8 mouse cellular contexts compared by ENCODE assay signal in genomic region chr2:152848466-152848865, GRCm38 (mm10). TPM values are rescaled to one million over a fixed set of nuclear protein-coding genes. Genes with fewer than 3 reads are reported as not detected.
DNase-seq lines count a peak whose midpoint lies in the region; ATAC-seq and TF ChIP-seq lines count a peak whose summit lies in the region.

No protein-coding gene starts in this region.

- no peak for ATAC-seq in lung, postnatal 0 days
- ATAC-seq in embryonic facial prominence, embryonic 15.5 days (ENCODE audit: insufficient number of reproducible peaks, low FRiP score, low TSS enrichment, low read depth): no peak
- ATAC-seq in frontal cortex, adult (ENCODE audit: low TSS enrichment): no peak
- no peak for ATAC-seq in monocyte, adult 5-6 weeks (replicated peaks; ENCODE audit: insufficient number of reproducible peaks, low FRiP score, low TSS enrichment, poor library complexity, severe bottlenecking)

- DNase-seq in lung, postnatal 0 days (ENCODE audit: low spot score): no peak
- DNase-seq in lung, postnatal 10 days: no peak
- DNase-seq in limb, embryonic 10.5 days (ENCODE audit: low spot score): no peak
- DNase-seq in kidney, adult 2 months: no peak

- TF ChIP-seq POLR2A in small intestine, adult 2 months (IDR thresholded peaks at IDR 0.05; ENCODE audit: low read depth, low read length): no peak
- TF ChIP-seq POLR2A in kidney, adult 2 months (IDR thresholded peaks at IDR 0.05; ENCODE audit: low read depth, low read length): no peak

- H3K4me1 ChIP-seq in lung, postnatal 0 days (ENCODE audit: insufficient read depth, low read depth, low read length): no peaks in the 10 kb centered on the region
- peaks cover 21% of the 10 kb centered on the region for H3K4me1 ChIP-seq in embryonic facial prominence, embryonic 15.5 days
- peaks cover 18% of the 10 kb centered on the region for H3K4me1 ChIP-seq in limb, embryonic 10.5 days
- H3K4me1 ChIP-seq in small intestine, adult 2 months (ENCODE audit: control insufficient read depth, insufficient read depth, insufficient read length, low read length): no peaks in the 10 kb centered on the region
- no peaks in the 10 kb centered on the region for H3K4me1 ChIP-seq in kidney, adult 2 months (ENCODE audit: control insufficient read depth, insufficient read depth, low read length)

- 6% methylated on average over 2 of the region's 2 CpGs for WGBS in lung, postnatal 0 days
- WGBS in embryonic facial prominence, embryonic 15.5 days: 0% methylated on average over 2 of the region's 2 CpGs
- 9% methylated on average over 2 of the region's 2 CpGs for WGBS in limb, embryonic 10.5 days
- 2% methylated on average over 2 of the region's 2 CpGs for WGBS in small intestine, adult 2 months
- WGBS in kidney, adult 2 months: 15% methylated on average over 2 of the region's 2 CpGs

- H3K27me3 ChIP-seq in lung, postnatal 0 days (replicated peaks; ENCODE audit: insufficient read depth, low read length): no peaks in the 10 kb centered on the region
- no peaks in the 10 kb centered on the region for H3K27me3 ChIP-seq in embryonic facial prominence, embryonic 15.5 days
- no peaks in the 10 kb centered on the region for H3K27me3 ChIP-seq in limb, embryonic 10.5 days (ENCODE audit: low read depth, poor library complexity, severe bottlenecking)
- H3K27me3 ChIP-seq in small intestine, adult 2 months (ENCODE audit: control insufficient read depth, insufficient read depth, low read length): no peaks in the 10 kb centered on the region
- H3K27me3 ChIP-seq in kidney, adult 2 months (replicated peaks; ENCODE audit: control insufficient read depth, insufficient read depth, low read length): no peaks in the 10 kb centered on the region

- H3K36me3 ChIP-seq in lung, postnatal 0 days (ENCODE audit: insufficient read depth, low read length): no peaks in the 10 kb centered on the region
- peaks cover 13% of the 10 kb centered on the region; the same call in 1 of the 2 replicates for H3K36me3 ChIP-seq in embryonic facial prominence, embryonic 15.5 days
- peaks cover 46% of the 10 kb centered on the region for H3K36me3 ChIP-seq in limb, embryonic 10.5 days
- H3K36me3 ChIP-seq in small intestine, adult 2 months (ENCODE audit: control insufficient read depth, insufficient read depth, low read length): no peaks in the 10 kb centered on the region
- no peaks in the 10 kb centered on the region for H3K36me3 ChIP-seq in kidney, adult 2 months (ENCODE audit: control insufficient read depth, insufficient read depth, low read length)

- peak overlapping the region; percentile 84 for H3K4me2 ChIP-seq in lung, postnatal 0 days (replicated peaks; ENCODE audit: low read depth, low read length)
- peak overlapping the region; percentile 76 for H3K4me2 ChIP-seq in embryonic facial prominence, embryonic 15.5 days (replicated peaks)

- H3K9ac ChIP-seq in lung, postnatal 0 days (replicated peaks; ENCODE audit: low read depth): no peak overlapping the region; the same call in 1 of the 2 replicates
- peak overlapping the region; percentile 12; the same call in 1 of the 2 replicates for H3K9ac ChIP-seq in embryonic facial prominence, embryonic 15.5 days

- peak overlapping the region; percentile 80 for H3K4me3 ChIP-seq in lung, postnatal 0 days (ENCODE audit: low read depth, low read length)
- peak overlapping the region; percentile 72 for H3K4me3 ChIP-seq in embryonic facial prominence, embryonic 15.5 days (replicated peaks)
- H3K4me3 ChIP-seq in limb, embryonic 10.5 days: peak overlapping the region; percentile 97
- H3K4me3 ChIP-seq in small intestine, adult 2 months (ENCODE audit: low read depth, low read length): peak overlapping the region; percentile 82; the same call in 1 of the 2 replicates
- no peak overlapping the region for H3K4me3 ChIP-seq in kidney, adult 2 months (ENCODE audit: insufficient read depth, low read depth, low read length)

- no peaks in the 10 kb centered on the region for H3K9me3 ChIP-seq in lung, postnatal 0 days (ENCODE audit: low read length)
- no peaks in the 10 kb centered on the region for H3K9me3 ChIP-seq in embryonic facial prominence, embryonic 15.5 days (replicated peaks)
- H3K9me3 ChIP-seq in limb, embryonic 10.5 days (replicated peaks): no peaks in the 10 kb centered on the region

- TF ChIP-seq EP300 in lung, postnatal 0 days (IDR thresholded peaks at IDR 0.05): no peak

- no peak for TF ChIP-seq CTCF in lung, postnatal 0 days (IDR thresholded peaks at IDR 0.05)
- no peak for TF ChIP-seq CTCF in small intestine, adult 2 months (IDR thresholded peaks at IDR 0.05; ENCODE audit: extremely low read depth, insufficient read length, insufficient replicate concordance, low read depth, low read length)
- TF ChIP-seq CTCF in kidney, adult 2 months (conservative IDR thresholded peaks at IDR 0.05; ENCODE audit: insufficient read depth, insufficient read length, low read depth, low read length): no peak

- H3K27ac ChIP-seq in lung, postnatal 0 days (ENCODE audit: low read length): no peak overlapping the region
- no peak overlapping the region for H3K27ac ChIP-seq in embryonic facial prominence, embryonic 15.5 days (replicated peaks)
- H3K27ac ChIP-seq in limb, embryonic 10.5 days: peak overlapping the region; percentile 96
- H3K27ac ChIP-seq in small intestine, adult 2 months (ENCODE audit: insufficient read depth, low read depth, low read length): no peak overlapping the region
- no peak overlapping the region for H3K27ac ChIP-seq in kidney, adult 2 months (ENCODE audit: insufficient read depth, low read depth, low read length)

RNA-seq across cellular contexts. Expression of gene Tpx2, which starts 0.7 kb away (rescaled TPM):
- 3.1 and 5.7 TPM in 2 replicates for polyA plus RNA-seq in lung, postnatal 0 days (2015; fragmentation: Nextera tagmentation; extraction: Ambion mirVana)
- polyA plus RNA-seq in embryonic facial prominence, embryonic 15.5 days (2015; fragmentation: Nextera tagmentation; extraction: Ambion mirVana): 60.1 and 60.6 TPM in 2 replicates
- 141 and 147 TPM in 2 replicates for polyA plus RNA-seq in limb, embryonic 10.5 days (2016; fragmentation: Nextera tagmentation; extraction: Ambion mirVana)
- polyA plus RNA-seq in small intestine, adult 2 months (2012; rRNA removed): 0.52 and 1.3 TPM in 2 replicates
- 0.22 and 0.39 TPM in 2 replicates for polyA plus RNA-seq in kidney, adult 2 months (2012; rRNA removed)
- total RNA-seq in monocyte, adult 5-6 weeks (2017): 1.1 to 2.7 TPM (median 1.6 TPM) in 3 replicates

RNA-seq across cellular contexts. Expression of gene Bcl2l1, which starts 16.9 kb away (rescaled TPM):
- polyA plus RNA-seq in lung, postnatal 0 days (2015; fragmentation: Nextera tagmentation; extraction: Ambion mirVana): 100 and 103 TPM in 2 replicates
- 99.1 and 99.7 TPM in 2 replicates for polyA plus RNA-seq in embryonic facial prominence, embryonic 15.5 days (2015; fragmentation: Nextera tagmentation; extraction: Ambion mirVana)
- polyA plus RNA-seq in limb, embryonic 10.5 days (2016; fragmentation: Nextera tagmentation; extraction: Ambion mirVana): 90.1 and 103 TPM in 2 replicates
- polyA plus RNA-seq in small intestine, adult 2 months (2012; rRNA removed): 20.7 and 53.8 TPM in 2 replicates
- polyA plus RNA-seq in kidney, adult 2 months (2012; rRNA removed): 126 and 129 TPM in 2 replicates
- total RNA-seq in monocyte, adult 5-6 weeks (2017): 11.8 to 39.0 TPM (median 21.7 TPM) in 3 replicates
